Mouse (Mus musculus): ENCODE results near the gene Zfp109. TPM values are rescaled to one million over a fixed set of nuclear protein-coding genes. Genes with fewer than 3 reads are reported as not detected.
"Not testable (repeated sequence)": the region's sequence is repeated elsewhere in the genome, so short reads cannot be mapped to it uniquely, and the experiment has no call there.

Zfp109 gene
- polyA plus RNA-seq (2012; rRNA removed), result 1.4 and 1.7 TPM in 2 replicates

DNA sequence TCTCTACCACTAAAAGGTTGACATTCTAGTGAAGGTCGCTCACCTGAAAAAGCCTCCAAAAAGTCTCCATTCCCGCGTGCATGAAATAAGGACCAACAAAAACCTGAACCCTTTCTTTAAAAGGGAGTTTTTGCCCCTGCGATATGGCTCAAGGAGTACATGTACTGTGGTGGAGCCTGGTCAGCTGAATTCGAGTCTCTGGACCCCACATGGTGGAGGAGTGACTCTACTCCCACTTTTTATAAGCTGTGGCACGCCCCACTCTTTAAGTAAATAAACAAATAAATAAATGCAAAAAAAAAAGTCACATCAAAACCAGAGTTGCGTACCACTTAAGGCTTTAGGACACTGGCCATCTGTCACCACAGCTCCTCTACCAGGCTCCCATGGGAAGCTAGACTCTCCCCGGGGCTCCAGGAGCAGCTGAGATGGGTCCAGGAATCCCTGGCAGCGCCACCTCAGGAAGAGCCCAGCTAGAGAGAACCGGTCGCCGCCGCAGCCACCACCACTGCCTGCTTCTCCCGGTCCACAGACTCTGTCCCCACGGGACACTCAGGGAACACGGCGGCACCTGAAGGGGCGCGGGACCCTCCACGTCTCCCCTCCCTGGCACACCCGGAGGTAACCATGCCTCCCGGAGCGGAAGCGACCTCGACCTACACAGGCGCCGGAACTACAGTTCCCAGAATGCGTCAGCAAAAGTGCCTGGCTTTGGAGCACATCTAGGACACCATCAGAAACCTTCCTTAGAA is at the start of gene Zfp109:
Gene Zfp109 (minus strand): TSS at position 521 of the 752 bp plus-strand sequence.
- H3K4me1 ChIP-seq (ENCODE audit: control insufficient read depth, insufficient read depth, low read length), result no peaks in the 10 kb centered on the region
- peak within 1 kb of the TSS; percentile 81 for H3K4me3 ChIP-seq (replicated peaks; ENCODE audit: extremely low read depth, low read depth, low read length)
- 5% methylated on average over 28 of the region's 28 CpGs for WGBS
- TF ChIP-seq CTCF (IDR thresholded peaks at IDR 0.05; ENCODE audit: insufficient read depth, low read length) (no peak), POLR2A (IDR thresholded peaks at IDR 0.05; ENCODE audit: borderline replicate concordance, extremely low read depth, low read depth, low read length) (no peak; the same call in 1 of the 2 replicates)
- peak; percentile 67 for DNase-seq

DNA sequence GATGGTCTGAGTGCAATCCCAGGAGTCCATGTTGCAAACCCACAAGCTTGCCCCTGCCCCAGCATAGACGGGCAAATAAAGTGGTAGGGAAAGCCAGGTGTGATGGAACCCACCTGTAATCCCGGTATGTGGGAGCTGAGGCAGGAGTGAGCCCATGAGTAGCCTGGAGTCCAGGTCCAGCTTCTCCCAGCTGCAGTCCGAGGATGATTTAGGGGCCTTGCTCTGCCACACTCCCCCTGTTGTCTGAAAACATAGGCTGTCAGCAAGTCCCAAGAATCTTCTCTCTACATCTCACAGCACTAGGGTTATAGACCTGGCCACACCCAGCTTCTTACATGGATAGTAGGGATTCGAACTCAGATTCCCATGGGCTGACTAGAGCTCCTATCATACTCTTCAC is 49.6 kb upstream of the Zfp109 start:
- no peak for DNase-seq
- TF ChIP-seq CTCF (IDR thresholded peaks at IDR 0.05; ENCODE audit: insufficient read depth, low read length), result no peak
- TF ChIP-seq POLR2A (IDR thresholded peaks at IDR 0.05; ENCODE audit: borderline replicate concordance, extremely low read depth, low read depth, low read length), result no peak
- Histone ChIP-seq H3K4me1 (ENCODE audit: control insufficient read depth, insufficient read depth, low read length) (no peaks in the 10 kb centered on the region), H3K4me3 (replicated peaks; ENCODE audit: extremely low read depth, low read depth, low read length) (no peak overlapping the region)
- 85% methylated on average over 4 of the region's 4 CpGs for WGBS

- no peak overlapping the region for H3K4me3 ChIP-seq (replicated peaks; ENCODE audit: extremely low read depth, low read depth, low read length)
- no peaks in the 10 kb centered on the region for H3K4me1 ChIP-seq (ENCODE audit: control insufficient read depth, insufficient read depth, low read length)
- TF ChIP-seq CTCF (IDR thresholded peaks at IDR 0.05; ENCODE audit: insufficient read depth, low read length) (no peak), POLR2A (IDR thresholded peaks at IDR 0.05; ENCODE audit: borderline replicate concordance, extremely low read depth, low read depth, low read length) (no peak)
- DNase-seq, result no peak
- WGBS, result 44% methylated on average over 4 of the region's 4 CpGs
These were observed 48.7 kb upstream of the Zfp109 start for GRCm38 (mm10) chr7:24286090-24286489.

GRCm38 (mm10) chr7:24280858-24281145 is 43.4 kb upstream of the Zfp109 start:
- TF ChIP-seq POLR2A (IDR thresholded peaks at IDR 0.05; ENCODE audit: borderline replicate concordance, extremely low read depth, low read depth, low read length) (no peak), CTCF (IDR thresholded peaks at IDR 0.05; ENCODE audit: insufficient read depth, low read length) (no peak)
- DNase-seq, result no peak
- Histone ChIP-seq H3K4me3 (replicated peaks; ENCODE audit: extremely low read depth, low read depth, low read length) (no peak overlapping the region), H3K4me1 (ENCODE audit: control insufficient read depth, insufficient read depth, low read length) (no peaks in the 10 kb centered on the region)
- WGBS, result 60% methylated on average over 4 of the region's 4 CpGs

- DNase-seq, result no peak
- no peak for TF ChIP-seq CTCF (IDR thresholded peaks at IDR 0.05; ENCODE audit: insufficient read depth, low read length)
- TF ChIP-seq POLR2A (IDR thresholded peaks at IDR 0.05; ENCODE audit: borderline replicate concordance, extremely low read depth, low read depth, low read length), result no peak
- Histone ChIP-seq H3K4me3 (replicated peaks; ENCODE audit: extremely low read depth, low read depth, low read length) (no peak overlapping the region), H3K4me1 (ENCODE audit: control insufficient read depth, insufficient read depth, low read length) (no peaks in the 10 kb centered on the region)
- WGBS, result 55% methylated on average over 10 of the region's 10 CpGs
These were observed 42.9 kb upstream of the Zfp109 start for GRCm38 (mm10) chr7:24280031-24280857.

DNA sequence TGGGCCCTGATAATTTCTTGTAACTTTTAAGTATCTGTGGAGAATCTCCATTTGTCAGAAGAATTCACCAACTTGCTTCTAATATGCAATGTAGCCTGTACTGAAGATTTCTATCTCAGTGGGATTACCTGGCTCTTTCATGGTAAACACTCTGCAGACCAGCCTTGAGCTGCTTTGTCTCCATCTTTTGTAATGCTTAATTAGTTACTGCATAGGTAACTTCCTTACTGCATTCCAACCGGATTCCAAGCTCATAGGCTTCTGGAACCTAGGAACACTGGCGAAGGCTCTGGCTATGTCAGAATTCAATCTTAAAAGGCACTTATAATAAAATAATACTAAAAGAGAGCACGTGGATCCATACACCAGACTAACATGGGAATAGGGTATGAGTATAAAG is 41.4 kb upstream of the Zfp109 start:
- WGBS, result 90% methylated on average over 3 of the region's 3 CpGs
- H3K4me1 ChIP-seq (ENCODE audit: control insufficient read depth, insufficient read depth, low read length); H3K4me3 ChIP-seq (replicated peaks; ENCODE audit: extremely low read depth, low read depth, low read length); DNase-seq: not testable (repeated sequence)

DNA sequence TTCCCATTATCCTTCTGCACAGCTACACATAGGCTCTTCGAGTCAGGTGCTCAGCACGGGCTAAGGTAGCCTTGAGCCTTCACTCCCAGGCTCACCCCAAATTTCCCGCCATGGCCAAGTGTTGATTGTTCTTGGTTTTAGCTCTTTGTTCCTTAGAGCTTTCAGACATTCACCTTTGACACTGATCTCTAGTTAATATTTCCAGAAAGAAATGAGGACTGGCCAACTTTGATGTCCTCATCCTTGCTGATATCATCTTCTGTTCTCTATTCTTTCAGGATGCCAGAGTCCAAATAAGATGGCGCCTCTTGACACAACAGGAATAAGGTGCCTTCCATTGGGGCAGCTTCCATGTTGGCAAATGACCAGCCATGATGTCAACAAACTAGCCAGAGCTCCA is 37.1 kb upstream of the Zfp109 start:
- no peak for TF ChIP-seq CTCF (IDR thresholded peaks at IDR 0.05; ENCODE audit: insufficient read depth, low read length)
- 88% methylated on average over 4 of the region's 4 CpGs for WGBS
- DNase-seq, result no peak
- no peaks in the 10 kb centered on the region for H3K4me1 ChIP-seq (ENCODE audit: control insufficient read depth, insufficient read depth, low read length)
- no peak overlapping the region for H3K4me3 ChIP-seq (replicated peaks; ENCODE audit: extremely low read depth, low read depth, low read length)

DNA sequence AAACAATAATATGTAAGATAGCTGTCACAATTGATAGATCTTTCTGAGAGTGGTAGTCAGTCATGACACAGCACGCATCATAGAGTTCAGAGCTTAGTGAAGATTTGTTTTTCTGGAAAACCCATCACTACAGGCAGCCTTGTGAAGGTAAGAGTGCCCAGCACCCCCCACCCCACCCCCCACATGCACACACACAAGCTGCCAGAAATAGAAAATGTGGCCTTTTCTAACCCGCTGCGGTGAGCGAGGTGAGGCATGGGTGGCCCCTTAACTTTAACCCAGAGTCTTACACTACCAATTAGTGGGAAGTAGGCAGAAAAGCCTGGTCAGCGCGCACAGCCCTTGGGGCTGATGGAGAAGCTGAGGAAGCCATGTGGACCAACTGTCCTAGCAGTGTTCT is 33.8 kb upstream of the Zfp109 start:
- 98% methylated on average over 6 of the region's 6 CpGs for WGBS
- H3K4me3 ChIP-seq (replicated peaks; ENCODE audit: extremely low read depth, low read depth, low read length), result no peak overlapping the region
- no peak for TF ChIP-seq CTCF (IDR thresholded peaks at IDR 0.05; ENCODE audit: insufficient read depth, low read length)
- TF ChIP-seq POLR2A (IDR thresholded peaks at IDR 0.05; ENCODE audit: borderline replicate concordance, extremely low read depth, low read depth, low read length), result no peak
- H3K4me1 ChIP-seq (ENCODE audit: control insufficient read depth, insufficient read depth, low read length), result no peaks in the 10 kb centered on the region
- no peak for DNase-seq

DNA sequence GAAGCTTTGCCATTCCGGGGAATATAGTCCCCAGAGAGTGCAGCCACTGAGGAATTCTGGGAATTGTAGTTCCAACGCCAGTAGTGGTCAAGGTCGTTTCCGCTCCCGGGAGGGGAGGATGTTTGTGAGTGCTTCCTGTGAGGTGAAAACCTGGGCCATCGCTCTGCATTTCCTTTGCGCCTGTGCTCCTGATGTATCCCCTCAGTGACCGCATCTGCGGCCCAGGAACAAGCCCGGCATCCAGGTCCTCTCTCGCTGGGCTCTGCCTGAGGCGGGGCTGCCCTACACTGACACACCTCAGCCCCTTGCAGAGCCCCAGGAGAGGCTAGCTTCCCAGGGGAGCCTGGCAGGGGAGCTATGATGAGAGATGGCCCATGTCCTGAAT is 32.9 kb upstream of the Zfp109 start, which contains the start of gene Zfp93:
Gene Zfp93 (plus strand): TSS at position 133 of the 385 bp plus-strand sequence.
- H3K4me1 ChIP-seq (ENCODE audit: control insufficient read depth, insufficient read depth, low read length), result no peaks in the 10 kb centered on the region
- under 1% methylated on average over 12 of the region's 12 CpGs for WGBS
- peak; percentile 82; the same call in 1 of the 2 replicates for TF ChIP-seq POLR2A (IDR thresholded peaks at IDR 0.05; ENCODE audit: borderline replicate concordance, extremely low read depth, low read depth, low read length)
- TF ChIP-seq CTCF (IDR thresholded peaks at IDR 0.05; ENCODE audit: insufficient read depth, low read length), result no peak
- peak within 1 kb of the TSS; percentile 69 for H3K4me3 ChIP-seq (replicated peaks; ENCODE audit: extremely low read depth, low read depth, low read length)
- peak; percentile 69 for DNase-seq
